Mouse (Mus musculus) cerebellum, adult 11 months (tissue): Measurements from ENCODE around the gene Tmprss11f.
"Not testable (repeated sequence)": the region's sequence is repeated elsewhere in the genome, so short reads cannot be mapped to it uniquely, and the experiment has no call there.

Source experiments
- DNase-seq: peaks from one replicate; pipeline ENCODE4 v3.0.0; 2022

Gene Tmprss11f

DNA sequence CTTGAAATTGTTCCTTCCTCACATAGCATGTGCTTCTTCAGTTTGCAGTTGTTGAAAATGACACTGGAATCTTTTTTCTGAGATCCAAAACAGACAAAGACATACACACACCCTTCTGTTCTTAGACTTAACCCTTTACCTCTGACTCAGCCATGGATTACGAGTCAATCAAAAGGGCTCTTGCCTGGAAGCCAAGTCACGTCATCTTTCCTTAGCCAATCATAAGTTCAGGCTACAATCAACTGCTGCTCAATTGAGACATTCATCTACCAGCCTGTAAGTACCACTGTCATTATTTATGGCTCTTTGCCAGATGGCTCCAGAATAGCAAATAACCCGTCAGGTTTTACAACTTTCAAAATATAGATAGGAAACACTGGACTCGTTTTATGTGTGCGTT, at the start of gene Tmprss11f:
Tmprss11f (minus strand) TSS at position 101 of the 400 bp plus-strand sequence.
- no peak for DNase-seq

DNA sequence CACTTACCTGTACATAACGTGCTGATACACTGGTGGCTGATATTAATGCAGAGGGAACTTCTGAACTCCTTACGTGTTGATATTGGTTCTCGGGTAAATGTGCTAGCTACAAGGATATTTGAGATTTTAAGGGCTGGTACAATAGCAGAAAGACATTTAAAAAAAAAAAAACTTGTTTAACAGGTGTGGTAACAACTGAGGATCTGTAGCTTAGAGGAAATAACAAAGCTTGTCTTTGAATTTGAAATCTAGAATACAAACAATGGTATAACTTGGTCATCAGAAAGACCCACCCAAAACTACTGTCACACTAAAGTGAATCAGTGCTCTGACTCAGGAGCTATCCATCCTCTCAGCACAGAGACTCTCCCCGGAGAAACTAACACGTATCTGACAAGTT, 44.0 kb upstream of the Tmprss11f start, which contains the start of gene Tmprss11b:
Tmprss11b (minus strand) TSS at position 101 of the 400 bp plus-strand sequence.
- no peak for DNase-seq

DNA sequence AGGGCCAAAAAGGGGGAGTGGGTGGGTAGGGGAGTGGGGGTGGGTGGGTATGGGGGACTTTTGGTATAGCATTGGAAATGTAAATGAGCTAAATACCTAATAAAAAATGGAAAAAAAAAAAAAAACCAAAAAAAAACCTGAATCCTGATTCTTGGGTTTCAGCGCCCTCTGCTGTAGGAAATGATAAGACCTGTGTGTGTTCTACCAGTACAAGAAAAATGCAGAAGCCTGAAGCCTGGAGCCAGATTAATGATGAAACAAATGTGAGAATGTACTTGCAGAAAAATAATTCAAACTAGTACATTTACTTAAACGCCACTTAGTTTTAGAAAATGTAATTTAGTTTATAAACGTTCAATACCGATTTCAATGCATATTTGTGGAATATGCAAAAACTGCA, 17.0 kb upstream of the Tmprss11f start:
- DNase-seq, result not testable (repeated sequence)

DNA sequence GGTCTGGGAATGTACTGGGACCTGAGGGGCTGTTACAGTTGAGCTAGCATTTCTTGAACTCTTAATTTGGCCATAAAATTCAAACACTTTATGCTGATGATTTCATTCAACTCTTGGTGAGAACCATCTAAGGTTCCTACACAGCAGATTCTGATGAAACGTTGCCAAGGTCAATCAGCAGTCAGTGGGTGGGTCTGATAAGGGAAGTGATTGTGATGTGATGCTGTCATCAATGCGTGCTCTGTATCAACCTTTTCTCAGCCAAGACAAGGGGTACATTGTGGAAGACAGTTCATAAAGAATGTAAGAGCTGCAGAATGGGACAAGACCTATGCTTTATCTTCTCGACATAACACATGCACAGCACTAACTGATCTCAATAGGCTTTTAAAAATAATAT, 8.6 kb upstream of the Tmprss11f start:
- DNase-seq, result no peak

DNA sequence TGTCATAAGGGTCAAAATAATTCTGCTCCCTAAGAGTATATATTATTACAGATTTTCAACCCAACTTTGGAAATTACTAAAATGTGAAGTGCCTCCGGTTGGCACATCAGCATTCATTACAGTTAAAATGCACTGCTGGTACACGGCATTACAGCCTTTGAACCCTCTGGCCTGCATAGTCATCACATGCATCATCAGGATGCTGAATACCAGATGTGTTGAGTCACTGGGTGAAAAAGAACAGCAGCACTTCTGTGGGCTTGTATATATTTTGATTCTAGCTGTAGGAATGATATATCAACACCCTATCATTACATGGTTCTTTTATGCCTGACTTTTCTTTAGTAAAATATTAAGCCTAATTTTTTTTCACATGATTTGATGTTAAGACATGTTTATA, 1.5 kb downstream of the Tmprss11f start:
- DNase-seq, result no peak

DNA sequence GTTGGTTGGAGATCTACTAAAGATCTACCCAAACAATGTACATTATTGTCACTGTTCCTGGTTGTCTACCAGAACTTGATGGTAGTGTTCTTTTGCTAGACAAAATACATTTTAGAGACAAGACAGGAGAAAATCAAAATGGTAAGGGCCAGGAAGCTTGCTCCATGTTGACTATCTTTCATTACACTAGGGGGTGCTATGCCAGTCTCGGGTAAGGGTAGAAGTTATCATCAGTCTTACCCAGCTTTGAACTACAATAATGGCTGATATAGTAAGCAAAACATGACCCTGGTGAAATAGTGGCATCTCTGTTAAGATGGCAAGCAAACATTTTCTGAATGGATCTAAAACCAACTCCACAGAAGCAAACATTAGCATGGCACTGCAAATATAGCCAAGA, 10.4 kb downstream of the Tmprss11f start:
- DNase-seq, result no peak

DNA sequence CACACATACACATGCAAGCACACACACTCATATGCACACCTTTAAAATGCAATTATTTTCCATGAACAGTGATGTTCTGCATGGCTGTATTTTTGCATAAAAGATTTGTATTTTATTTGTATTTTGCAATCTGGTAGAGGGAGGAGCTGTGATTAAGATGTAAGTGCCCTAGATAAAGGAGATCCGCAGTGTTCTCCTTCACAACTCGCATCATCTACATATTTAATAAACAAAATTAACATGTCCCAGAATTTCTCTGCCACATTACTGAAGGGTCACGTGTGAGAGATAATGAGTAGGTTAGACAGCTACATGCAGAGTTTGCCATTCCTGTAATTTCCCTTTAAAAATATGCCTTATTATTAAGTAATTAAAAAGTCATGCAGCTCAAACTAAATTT, 46.3 kb downstream of the Tmprss11f start:
- no peak for DNase-seq

DNA sequence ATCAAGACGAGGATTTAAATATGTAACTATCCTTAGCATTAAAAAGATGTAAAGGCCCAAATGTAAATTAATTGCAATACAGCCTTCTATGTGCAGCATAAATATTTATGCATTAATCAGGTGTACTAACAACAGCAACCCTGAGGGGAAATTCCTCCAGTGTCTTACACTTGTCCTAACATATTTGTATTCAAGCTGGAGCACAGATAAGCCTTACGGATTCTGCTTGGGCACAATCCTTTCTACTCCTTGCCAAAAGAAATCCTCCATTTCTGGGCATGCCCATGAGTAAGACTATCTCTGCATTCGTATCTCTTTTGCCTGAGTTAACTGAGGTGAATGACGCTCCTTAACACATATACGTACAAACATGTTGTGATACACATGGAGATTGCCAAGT, 49.6 kb downstream of the Tmprss11f start:
- no peak for DNase-seq

DNA sequence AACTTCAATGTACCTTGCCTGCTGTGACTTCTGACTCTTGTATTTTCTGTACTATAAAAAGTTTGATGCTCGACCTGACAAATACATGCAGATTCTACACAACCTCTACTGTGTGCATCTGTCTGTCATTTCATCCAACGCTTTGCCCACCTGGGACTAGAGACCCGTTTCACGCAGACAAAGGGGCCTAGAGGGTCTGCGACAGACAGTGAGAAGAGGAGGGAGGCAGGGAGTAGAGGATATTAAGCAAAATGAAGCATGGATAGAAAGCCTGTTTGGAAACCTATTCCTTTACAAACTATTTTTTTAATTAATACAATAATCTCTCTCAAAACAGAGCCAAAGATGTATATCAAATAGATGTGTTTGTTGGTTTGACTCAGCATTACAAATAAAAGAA, 50.2 kb downstream of the Tmprss11f start:
- DNase-seq, result no peak

DNA sequence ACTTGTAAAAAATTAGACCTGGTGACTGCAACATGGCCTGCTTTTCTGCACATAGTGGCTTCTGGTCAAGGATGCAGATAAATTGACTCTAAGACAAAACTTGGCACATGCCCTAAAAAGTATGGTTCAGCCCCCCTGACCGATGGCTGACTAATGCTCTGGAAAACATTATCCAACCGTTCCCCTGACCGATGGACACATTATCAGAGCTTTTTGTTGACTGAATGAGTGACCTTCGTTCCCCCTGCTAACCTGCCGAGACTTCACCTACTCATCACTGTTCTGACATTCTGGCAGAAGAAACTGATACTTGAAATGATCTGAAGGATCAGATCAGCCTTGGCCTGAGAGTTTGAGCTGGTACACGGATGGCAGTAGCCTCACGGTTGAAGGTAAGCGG, 53.5 kb downstream of the Tmprss11f start:
- DNase-seq, result not testable (repeated sequence)

DNA sequence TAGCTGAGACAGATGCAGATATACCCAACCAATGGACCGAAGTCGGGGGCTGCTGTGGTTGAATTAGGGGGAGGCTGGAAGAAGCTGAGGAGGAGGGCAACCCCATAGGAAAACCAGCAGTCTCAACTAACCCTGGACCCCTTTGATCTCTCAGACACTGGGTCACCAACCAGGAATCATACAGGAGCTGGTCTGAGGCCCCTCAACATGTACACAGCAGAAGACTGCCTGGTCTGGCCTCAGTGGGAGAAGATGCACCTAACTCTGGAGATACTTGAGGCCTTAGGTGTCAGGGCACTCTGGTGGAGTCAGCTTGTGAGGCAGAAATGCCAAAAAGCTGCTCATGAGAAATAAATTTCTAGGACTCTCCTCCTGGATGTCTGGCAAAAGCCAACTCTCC, 85.5 kb downstream of the Tmprss11f start:
- no peak for DNase-seq

DNA sequence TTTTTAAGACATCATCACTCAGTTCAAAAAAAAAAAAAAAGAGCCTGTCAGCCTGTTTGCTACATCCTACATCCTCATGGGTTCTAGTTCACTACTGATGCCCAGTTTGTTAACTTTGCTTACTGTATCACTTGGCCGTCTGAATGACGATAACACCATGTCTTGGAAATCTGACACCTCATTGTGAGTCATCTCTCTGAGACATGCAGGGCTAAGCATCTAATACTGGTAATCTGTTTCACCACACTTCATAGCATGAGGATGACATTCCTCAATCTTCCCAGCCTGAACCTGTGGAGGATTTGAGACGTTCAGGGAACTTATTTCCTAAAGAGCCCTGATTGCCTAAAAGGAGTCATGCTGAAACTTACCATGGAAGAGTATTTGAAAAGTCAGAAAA, 91.6 kb downstream of the Tmprss11f start:
- DNase-seq, result no peak

DNA sequence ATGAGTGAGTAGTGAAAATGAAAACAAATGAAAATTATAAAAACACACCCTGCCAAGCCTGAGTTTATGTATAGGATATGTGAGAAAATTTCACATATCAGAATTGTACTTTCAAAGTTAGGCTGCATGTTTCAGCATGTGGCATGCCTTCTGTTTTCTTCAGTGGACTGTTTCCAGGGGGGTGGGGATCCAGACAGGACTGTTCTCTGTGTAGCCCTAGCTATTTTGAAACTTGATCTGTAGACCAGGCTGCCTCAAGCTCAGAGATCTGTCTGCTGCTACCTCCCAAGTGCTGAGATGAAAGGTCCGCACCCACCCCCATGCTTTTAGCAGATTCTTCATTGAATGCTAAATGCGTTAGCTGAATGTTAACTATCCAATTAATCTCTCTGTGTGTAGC, 103.5 kb downstream of the Tmprss11f start:
- no peak for DNase-seq

DNA sequence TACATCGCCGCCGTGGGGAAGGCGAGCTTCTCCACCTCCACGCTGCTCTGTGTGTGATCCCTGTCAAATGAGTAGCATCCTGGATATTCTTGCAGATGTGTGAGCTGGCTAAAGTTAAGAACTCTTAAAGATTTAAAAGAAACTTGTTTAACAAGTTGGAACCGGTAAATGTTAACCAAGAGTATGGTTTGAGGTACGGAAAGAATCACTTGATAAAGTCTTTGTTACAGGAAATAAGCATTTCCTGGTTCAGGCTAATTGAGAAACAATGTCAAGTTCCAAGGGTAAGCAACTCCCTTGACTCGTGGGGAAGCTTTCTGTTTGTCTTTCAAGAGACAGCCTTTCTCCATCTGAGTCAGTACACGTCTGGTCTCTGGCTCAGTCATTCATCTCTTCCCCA, 113.7 kb downstream of the Tmprss11f start, which contains the start of gene Tmprss11g:
Tmprss11g (minus strand) TSS at position 101 of the 400 bp plus-strand sequence.
- no peak for DNase-seq

DNA sequence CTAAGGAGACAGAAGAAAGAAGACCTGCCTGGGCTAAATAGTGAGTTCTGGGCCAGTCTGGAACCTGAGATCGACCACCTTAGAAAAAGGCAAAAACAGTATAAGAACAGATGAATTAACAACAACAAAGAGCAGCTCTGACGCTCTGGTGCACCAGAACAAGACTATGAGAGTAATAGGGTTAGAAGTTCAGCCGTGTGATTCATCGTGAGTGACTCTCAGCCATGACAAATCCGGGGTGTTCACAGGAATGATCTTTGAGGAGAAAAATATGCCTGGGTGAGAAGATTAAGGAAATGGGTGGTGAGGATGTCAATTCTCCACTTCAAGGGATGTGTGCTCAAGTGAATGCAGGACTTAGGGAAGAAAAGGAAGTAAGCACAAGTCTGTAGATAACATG, 120.7 kb downstream of the Tmprss11f start:
- DNase-seq, result no peak

DNA sequence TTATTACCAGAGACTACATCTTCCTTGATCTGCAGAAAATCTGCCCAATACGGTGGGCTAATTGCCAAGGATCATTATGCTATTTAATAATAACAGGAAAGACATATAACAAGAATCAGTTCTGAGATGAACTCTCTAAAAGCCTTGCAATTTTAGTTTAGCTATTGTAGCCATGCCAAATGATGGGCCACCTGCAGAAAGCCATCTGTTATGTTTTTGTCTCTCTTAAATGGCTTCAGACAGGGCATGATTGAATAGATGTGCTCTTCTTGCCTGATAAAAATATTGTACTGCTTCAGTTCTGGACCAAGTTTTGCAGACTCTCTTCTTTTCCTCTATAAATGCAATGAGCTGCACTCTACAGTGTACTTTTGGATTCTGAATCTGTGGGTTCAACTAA, 138.8 kb downstream of the Tmprss11f start:
- DNase-seq, result peak; percentile 11

DNA sequence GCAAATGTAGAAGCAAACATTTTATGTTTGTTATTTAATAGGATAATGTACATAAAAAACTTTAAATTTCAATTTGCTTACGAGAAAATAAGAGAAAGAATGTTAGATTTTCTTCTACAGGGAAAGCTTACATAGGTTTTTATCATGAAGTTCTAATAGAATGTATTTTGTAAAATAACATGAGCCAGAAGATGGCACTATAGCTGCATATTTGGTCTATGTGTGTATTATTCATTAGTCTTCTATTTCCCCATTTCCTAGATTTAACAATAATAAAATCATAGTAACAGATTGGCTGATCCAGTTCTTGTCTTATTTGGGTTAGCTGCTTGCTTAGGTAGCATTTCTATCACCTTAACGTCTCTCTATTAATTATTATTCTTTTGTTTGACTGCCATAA, 149.7 kb downstream of the Tmprss11f start:
- DNase-seq, result no peak

DNA sequence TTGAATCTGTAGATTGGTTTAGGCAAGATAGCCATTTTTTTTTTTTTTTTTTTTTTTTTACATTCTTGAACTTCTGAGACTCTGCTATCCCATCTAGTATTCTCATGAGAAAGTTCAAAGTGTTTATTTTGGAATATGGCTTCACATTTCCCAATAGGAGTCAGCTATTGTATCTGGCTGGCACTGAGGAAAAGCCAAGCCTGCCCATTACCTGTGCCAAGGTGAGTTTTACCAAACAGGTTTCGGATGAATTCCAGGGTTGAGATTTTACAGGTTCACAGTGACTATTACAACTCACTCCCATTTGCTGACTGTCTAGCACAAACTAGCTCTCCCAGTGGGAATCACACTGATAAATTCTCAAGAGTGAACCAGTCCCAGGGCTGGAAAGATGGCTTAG, 150.2 kb downstream of the Tmprss11f start:
- DNase-seq, result no peak

DNA sequence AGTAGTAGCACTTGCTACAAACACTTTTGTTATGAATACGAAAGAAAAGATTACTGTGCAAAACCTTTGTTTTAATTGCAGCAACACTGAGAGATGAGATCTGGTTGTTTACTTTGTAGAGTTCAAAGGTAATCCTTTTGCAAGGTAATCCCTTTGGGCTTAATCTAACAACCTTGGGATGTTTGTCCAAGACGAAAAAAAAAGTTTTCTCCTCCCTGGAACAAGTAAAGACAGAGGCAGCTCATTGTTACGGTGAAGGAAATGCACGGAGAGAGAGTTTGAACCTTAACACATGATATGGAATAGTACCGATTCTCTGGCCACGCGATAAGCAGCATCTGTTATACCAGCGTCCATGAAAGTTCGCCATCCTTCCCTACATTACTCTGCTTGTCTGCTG, 158.4 kb downstream of the Tmprss11f start:
- DNase-seq, result no peak
